Mouse (Mus musculus): ENCODE data around the gene Tfeb.

DNA sequence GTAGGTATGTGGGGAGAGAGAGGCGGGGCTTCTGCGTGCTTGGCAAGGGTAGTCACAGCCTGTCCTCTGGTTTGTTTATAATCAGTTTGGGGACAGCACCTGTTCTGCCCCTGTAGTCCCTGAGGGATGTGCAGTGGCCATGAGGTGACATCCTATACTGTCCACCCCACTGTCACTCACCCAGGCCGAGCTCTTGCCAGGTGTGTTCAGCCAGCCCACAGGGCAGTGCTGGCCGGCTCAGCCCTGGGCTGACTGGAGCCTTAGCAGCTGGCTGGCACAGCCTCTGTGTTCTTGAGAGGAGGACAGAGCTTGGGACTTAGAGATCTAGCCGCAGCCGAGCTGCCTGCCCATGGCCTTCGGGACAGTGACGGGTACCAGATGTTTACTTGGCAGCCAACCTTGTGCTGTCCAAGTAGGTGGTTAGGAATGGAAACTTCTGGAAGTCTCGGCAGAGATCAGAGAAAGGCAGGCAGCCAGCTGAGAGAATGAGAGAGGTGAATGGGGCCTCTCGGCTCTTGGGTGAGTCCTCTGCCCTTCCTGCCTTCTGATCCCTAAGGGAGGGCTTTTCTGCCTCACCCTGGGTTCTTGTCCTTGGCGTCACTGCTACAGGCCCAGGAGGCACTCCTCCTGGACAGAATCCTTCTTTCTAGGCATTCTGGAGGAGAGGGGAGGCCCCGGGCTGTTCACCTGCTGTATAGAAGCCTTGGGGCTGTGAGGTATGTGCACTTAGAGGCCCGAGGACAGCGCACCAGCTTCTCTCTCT is 12.1 kb downstream of the Tfeb start:
- TF ChIP-seq CTCF (conservative IDR thresholded peaks at IDR 0.05; ENCODE audit: low read length) (no peak), NANOG (IDR thresholded peaks at IDR 0.05; ENCODE audit: borderline replicate concordance, low read length) (no peak)
